Mouse (Mus musculus) embryonic fibroblast, embryonic 13.5 days (primary cell): ENCODE results near the gene Tubb1.

Source experiments
- CTCF ChIP-seq: IDR thresholded peaks from 2 replicates; pipeline ENCODE4 v1.5.1; 2011; ENCODE audit warnings: mild to moderate bottlenecking, control low read depth, low read length, moderate library complexity, borderline replicate concordance; ENCODE audit not compliant: insufficient read depth
- POLR2A ChIP-seq: IDR thresholded peaks from 2 replicates; pipeline ENCODE4 v1.6.1; 2011; ENCODE audit warnings: low read depth, mild to moderate bottlenecking, control low read depth, low read length, moderate library complexity

- TF ChIP-seq POLR2A: no peak
- TF ChIP-seq CTCF: no peak
Observed at GRCm38 (mm10) chr2:174487005-174487404, 36.5 kb downstream of the Tubb1 start.
